Mouse (Mus musculus) limb, embryonic 13.5 days (tissue): Measurements from ENCODE around the gene Olfr834. TPM values are rescaled to one million over a fixed set of nuclear protein-coding genes. Genes with fewer than 3 reads are reported as not detected.

Source experiments
- ATAC-seq: fragments of 200-750 bp; cut with Nextera tagmentation; 2 replicates; pipeline ENCODE4 v1.8.0; 2017; ENCODE audit warnings: low read depth, moderate number of reproducible peaks, moderate TSS enrichment; ENCODE audit not compliant: low FRiP score
- H3K27ac ChIP-seq: fragments of 300-500 bp; sonication (generic); 2 replicates; pipeline ENCODE4 v1.5.1; 2015; ENCODE audit warnings: inconsistent platforms, mild to moderate bottlenecking, moderate library complexity
- H3K27me3 ChIP-seq: fragments of 300-500 bp; sonication (generic); 2 replicates; pipeline ENCODE4 v1.6.1; 2015; ENCODE audit warnings: mild to moderate bottlenecking, inconsistent platforms
- H3K36me3 ChIP-seq: fragments of 300-500 bp; sonication (generic); 2 replicates; pipeline ENCODE4 v1.6.1; 2015; ENCODE audit warnings: inconsistent platforms, mild to moderate bottlenecking, moderate library complexity
- H3K4me1 ChIP-seq: fragments of 300-500 bp; sonication (generic); 2 replicates; pipeline ENCODE4 v1.6.1; 2015; ENCODE audit warnings: inconsistent platforms
- H3K4me2 ChIP-seq: fragments of 300-500 bp; sonication (generic); replicated peaks from 2 replicates; pipeline ENCODE4 v1.6.1; 2015; ENCODE audit warnings: inconsistent platforms, mild to moderate bottlenecking, moderate library complexity
- H3K4me3 ChIP-seq: fragments of 300-500 bp; sonication (generic); 2 replicates; pipeline ENCODE4 v1.5.1; 2015; ENCODE audit warnings: moderate library complexity, mild to moderate bottlenecking, inconsistent platforms
- H3K9ac ChIP-seq: fragments of 300-500 bp; sonication (generic); 2 replicates; pipeline ENCODE4 v1.6.1; 2015; ENCODE audit warnings: mild to moderate bottlenecking, inconsistent platforms
- H3K9me3 ChIP-seq: fragments of 300-500 bp; sonication (generic); 2 replicates; pipeline ENCODE4 v1.6.1; 2016; ENCODE audit warnings: inconsistent platforms
- WGBS: fragments of 180-500 bp; shearing (Covaris S2); methylation state at CpG from one replicate; pipeline ENCODE4 v1.1.7; 2015; 5-methylcytosine and 5-hydroxymethylcytosine counted together
- polyA plus RNA-seq: library from polyadenylated mRNA; unstranded; fragments of >200 nt; fragmentation: Nextera tagmentation; extraction: Ambion mirVana; gene quantifications from 2 replicates; pipeline ENCODE4 v1.2.1, GENCODE M21; 2015

Gene Olfr834
- not detected in 2 replicates for polyA plus RNA-seq

DNA sequence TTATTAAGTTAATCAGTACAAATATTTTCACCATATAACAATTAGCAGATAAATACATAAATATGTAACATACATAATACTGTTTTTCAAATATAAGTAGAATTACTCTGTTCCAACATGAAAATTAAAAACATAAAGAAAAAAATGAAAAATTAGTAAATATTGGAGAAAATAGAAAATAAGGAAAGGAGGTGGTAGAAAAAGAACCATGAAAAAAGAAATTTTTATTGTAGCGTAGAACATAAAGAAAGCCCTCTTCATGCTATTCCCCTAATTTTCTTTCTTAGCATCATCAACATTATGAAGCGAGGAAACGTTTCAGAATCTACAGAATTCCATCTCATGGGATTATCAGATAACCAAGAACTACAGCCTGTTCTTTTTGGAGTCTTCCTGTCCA, at the start of gene Olfr834:
Gene Olfr834, plus strand, starts transcription at position 301 of the 400 bp plus-strand sequence.
- WGBS: 75% methylated on average over 3 of the region's 3 CpGs
- H3K9ac ChIP-seq: no peak within 1 kb of the TSS
- no peak for ATAC-seq

DNA sequence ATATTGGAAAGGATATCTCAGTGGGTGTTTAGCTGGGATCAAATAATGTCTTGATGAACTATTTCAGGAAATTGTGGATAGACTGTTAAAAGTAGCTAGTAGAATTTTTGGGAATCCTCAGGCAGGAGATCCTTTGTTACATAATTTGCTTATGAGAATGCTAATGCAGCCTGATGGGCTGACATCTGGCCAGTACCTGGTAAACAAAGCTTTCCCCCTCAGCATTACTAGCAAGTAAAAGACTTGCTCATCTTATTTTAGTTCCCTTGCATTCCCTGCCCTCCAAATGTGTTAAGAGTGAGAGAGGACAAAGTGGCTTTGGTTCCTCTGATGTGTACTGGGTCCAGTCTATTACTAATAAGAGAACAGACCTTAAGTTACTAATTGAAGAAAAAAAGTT, 25.8 kb upstream of the Olfr834 start:
- Histone ChIP-seq H3K36me3 (no peaks in the 10 kb centered on the region), H3K9ac (no peak overlapping the region), H3K4me2 (no peak overlapping the region), H3K4me3 (no peak overlapping the region), H3K4me1 (no peaks in the 10 kb centered on the region), H3K27me3 (no peaks in the 10 kb centered on the region), H3K27ac (no peak overlapping the region), H3K9me3 (no peaks in the 10 kb centered on the region)
- ATAC-seq: no peak

More for the DNA sequence above, at the start of gene Olfr834:
- no peak within 1 kb of the TSS for H3K4me2 ChIP-seq
- H3K36me3 ChIP-seq: no peaks in the 10 kb centered on the region
- H3K27me3 ChIP-seq: no peaks in the 10 kb centered on the region
- no peak within 1 kb of the TSS for H3K4me3 ChIP-seq
- peaks cover 5% of the 10 kb centered on the region for H3K9me3 ChIP-seq
- no peaks in the 10 kb centered on the region for H3K4me1 ChIP-seq
- H3K27ac ChIP-seq: no peak within 1 kb of the TSS

DNA sequence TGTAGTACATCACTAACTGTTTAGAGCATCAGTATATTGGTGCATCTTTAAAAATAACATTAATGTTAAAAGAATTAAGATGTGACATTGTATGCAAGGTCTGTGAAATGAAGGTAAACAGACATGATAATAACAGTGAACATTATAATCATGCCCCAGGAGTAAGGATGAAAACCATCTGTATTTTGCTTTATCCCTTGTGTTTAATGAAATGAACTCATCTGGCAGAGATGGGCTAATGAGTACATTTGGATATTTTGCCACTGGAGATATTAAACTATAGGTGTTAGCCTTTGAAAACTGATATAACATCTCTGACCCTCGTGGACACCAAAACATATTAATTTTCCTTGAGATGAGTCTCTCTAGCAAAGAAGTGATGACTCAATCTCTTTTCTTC, 44.6 kb downstream of the Olfr834 start, which contains the start of gene Olfr835:
Gene Olfr835, plus strand, starts transcription at position 301 of the 400 bp plus-strand sequence.
- Histone ChIP-seq H3K4me1 (no peaks in the 10 kb centered on the region), H3K9ac (no peak within 1 kb of the TSS), H3K4me2 (no peak within 1 kb of the TSS), H3K27ac (no peak within 1 kb of the TSS), H3K36me3 (no peaks in the 10 kb centered on the region), H3K4me3 (no peak within 1 kb of the TSS), H3K9me3 (no peaks in the 10 kb centered on the region), H3K27me3 (no peaks in the 10 kb centered on the region)
- no peak for ATAC-seq
- WGBS: 51% methylated on average over 1 of the region's 1 CpGs

Other genes starting within 250 kb of the Olfr834 start
- not detected in 2 replicates for gene Olfr24, start 224.0 kb upstream of the Olfr834 start, polyA plus RNA-seq
- gene Olfr828, start 168.5 kb upstream of the Olfr834 start, polyA plus RNA-seq: not detected in 2 replicates
- not detected in 2 replicates for gene Olfr829, start 133.1 kb upstream of the Olfr834 start, polyA plus RNA-seq
- gene Olfr830, start 113.3 kb upstream of the Olfr834 start, polyA plus RNA-seq: not detected in 2 replicates
- not detected in 2 replicates for gene Olfr832, start 50.9 kb upstream of the Olfr834 start, polyA plus RNA-seq
- gene Olfr835, start 44.7 kb downstream of the Olfr834 start, polyA plus RNA-seq: not detected in 2 replicates
- gene Olfr836, start 132.4 kb downstream of the Olfr834 start, polyA plus RNA-seq: not detected in 2 replicates
- gene Olfr837, start 148.3 kb downstream of the Olfr834 start, polyA plus RNA-seq: not detected in 2 replicates
- gene Olfr839-ps1, start 189.3 kb downstream of the Olfr834 start, polyA plus RNA-seq: 0.01 TPM in 1 of 2 replicates, not detected in the other